Mouse (Mus musculus) forebrain, embryonic 13.5 days (tissue): ENCODE results near the gene Ube2o. TPM values are rescaled to one million over a fixed set of nuclear protein-coding genes. Genes with fewer than 3 reads are reported as not detected.
A peak's percentile ranks its signal among the peaks of the same experiment; 100 is the strongest.

Experiments used
- ATAC-seq: fragments of 200-750 bp; cut with Nextera tagmentation; 2 replicates; pipeline ENCODE4 v1.8.0; 2017
- H3K27ac ChIP-seq: fragments of 300-500 bp; sonication (generic); 2 replicates; pipeline ENCODE4 v1.5.1; 2015; ENCODE audit warnings: inconsistent platforms, mild to moderate bottlenecking, moderate library complexity
- H3K27me3 ChIP-seq: fragments of 300-500 bp; sonication (generic); 2 replicates; pipeline ENCODE4 v1.6.1; 2015; ENCODE audit warnings: mild to moderate bottlenecking, inconsistent platforms
- H3K36me3 ChIP-seq: fragments of 300-500 bp; sonication (generic); 2 replicates; pipeline ENCODE4 v1.6.1; 2015; ENCODE audit warnings: mild to moderate bottlenecking, inconsistent platforms; ENCODE audit not compliant: poor library complexity, severe bottlenecking
- H3K4me1 ChIP-seq: fragments of 300-500 bp; sonication (generic); 2 replicates; pipeline ENCODE4 v1.6.1; 2015; ENCODE audit warnings: inconsistent platforms
- H3K4me2 ChIP-seq: fragments of 300-500 bp; sonication (generic); 2 replicates; pipeline ENCODE4 v1.6.1; 2015; ENCODE audit warnings: inconsistent platforms, mild to moderate bottlenecking, moderate library complexity
- H3K4me3 ChIP-seq: fragments of 300-500 bp; sonication (generic); 2 replicates; pipeline ENCODE4 v1.5.1; 2015; ENCODE audit warnings: mild to moderate bottlenecking, inconsistent platforms
- H3K9ac ChIP-seq: fragments of 300-500 bp; sonication (generic); 2 replicates; pipeline ENCODE4 v1.6.1; 2015; ENCODE audit warnings: mild to moderate bottlenecking, inconsistent platforms
- H3K9me3 ChIP-seq: fragments of 300-500 bp; sonication (generic); replicated peaks from 2 replicates; pipeline ENCODE4 v1.6.1; 2016; ENCODE audit warnings: inconsistent platforms
- WGBS: fragments of 180-500 bp; shearing (Covaris S2); methylation state at CpG from one replicate; pipeline ENCODE4 v1.1.7; 2015; 5-methylcytosine and 5-hydroxymethylcytosine counted together
- polyA plus RNA-seq: library from polyadenylated mRNA; unstranded; fragments of >200 nt; fragmentation: Nextera tagmentation; extraction: Ambion mirVana; gene quantifications from 2 replicates; pipeline ENCODE4 v1.2.1, GENCODE M21; 2015

Ube2o gene
- polyA plus RNA-seq, 1 experiment from 2014 or later, result 11.9 TPM

DNA sequence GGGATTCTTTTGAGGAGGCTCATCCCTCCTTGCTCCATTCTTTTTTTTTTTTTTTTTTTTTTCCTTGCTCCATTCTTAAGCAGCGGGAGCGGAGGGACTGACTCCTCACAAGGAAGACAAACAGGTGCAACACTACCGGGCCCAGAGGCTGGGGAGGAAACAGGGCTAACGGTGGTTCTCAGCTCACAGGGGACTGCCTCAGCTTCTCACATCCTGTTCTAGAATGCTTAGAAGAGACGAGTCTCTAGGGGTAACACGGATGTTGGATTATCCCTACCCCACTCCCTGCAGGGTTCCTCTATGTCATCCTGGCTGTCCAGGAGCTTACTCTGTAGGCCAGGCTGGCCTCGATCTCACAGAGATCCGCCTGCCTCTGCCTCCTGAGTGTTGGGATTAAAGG is 8.3 kb upstream of the Ube2o start:
- WGBS, result 58% methylated on average over 8 of the region's 8 CpGs
- Histone ChIP-seq H3K9me3 (no peaks in the 10 kb centered on the region), H3K4me1 (peaks cover 28% of the 10 kb centered on the region), H3K36me3 (no peaks in the 10 kb centered on the region), H3K9ac (no peak overlapping the region), H3K4me3 (no peak overlapping the region), H3K4me2 (no peak overlapping the region), H3K27me3 (0 out of 2 replicates have a peak, but pooled peaks cover 6% of the 10 kb centered on the region), H3K27ac (no peak overlapping the region)
- no peak for ATAC-seq

DNA sequence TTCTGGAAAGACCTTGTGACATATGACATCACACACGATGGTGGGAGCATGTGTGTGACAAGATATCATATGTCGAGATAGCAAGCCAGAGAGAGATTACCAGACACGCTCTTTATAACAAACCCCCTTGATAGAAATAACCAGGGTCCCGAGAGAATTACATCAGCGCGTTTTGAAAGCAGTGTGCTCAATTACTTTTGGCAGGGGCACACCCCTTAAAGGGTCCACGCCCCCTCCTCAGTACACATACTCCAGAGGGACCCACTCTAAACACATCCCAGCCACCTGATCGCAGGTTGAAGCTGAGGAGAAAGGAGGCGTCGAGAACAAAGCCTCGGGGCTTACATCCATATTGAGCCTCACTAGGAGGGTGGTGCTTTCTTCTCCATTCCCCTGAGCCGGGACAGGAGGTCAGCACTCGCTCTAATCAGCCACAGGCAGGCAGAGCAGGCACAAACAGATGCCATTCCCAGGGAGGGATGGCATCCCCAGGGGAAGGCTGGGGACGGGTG is 7.8 kb upstream of the Ube2o start:
- Histone ChIP-seq H3K4me3 (no peak overlapping the region), H3K27me3 (0 out of 2 replicates have a peak, but pooled peaks cover 6% of the 10 kb centered on the region), H3K4me1 (peaks cover 28% of the 10 kb centered on the region), H3K4me2 (no peak overlapping the region), H3K9ac (peak overlapping the region; percentile 46; the same call in 1 of the 2 replicates), H3K27ac (peak overlapping the region; percentile 48; the same call in 1 of the 2 replicates), H3K9me3 (no peaks in the 10 kb centered on the region), H3K36me3 (no peaks in the 10 kb centered on the region)
- 35% methylated on average over 14 of the region's 14 CpGs for WGBS
- no peak for ATAC-seq

DNA sequence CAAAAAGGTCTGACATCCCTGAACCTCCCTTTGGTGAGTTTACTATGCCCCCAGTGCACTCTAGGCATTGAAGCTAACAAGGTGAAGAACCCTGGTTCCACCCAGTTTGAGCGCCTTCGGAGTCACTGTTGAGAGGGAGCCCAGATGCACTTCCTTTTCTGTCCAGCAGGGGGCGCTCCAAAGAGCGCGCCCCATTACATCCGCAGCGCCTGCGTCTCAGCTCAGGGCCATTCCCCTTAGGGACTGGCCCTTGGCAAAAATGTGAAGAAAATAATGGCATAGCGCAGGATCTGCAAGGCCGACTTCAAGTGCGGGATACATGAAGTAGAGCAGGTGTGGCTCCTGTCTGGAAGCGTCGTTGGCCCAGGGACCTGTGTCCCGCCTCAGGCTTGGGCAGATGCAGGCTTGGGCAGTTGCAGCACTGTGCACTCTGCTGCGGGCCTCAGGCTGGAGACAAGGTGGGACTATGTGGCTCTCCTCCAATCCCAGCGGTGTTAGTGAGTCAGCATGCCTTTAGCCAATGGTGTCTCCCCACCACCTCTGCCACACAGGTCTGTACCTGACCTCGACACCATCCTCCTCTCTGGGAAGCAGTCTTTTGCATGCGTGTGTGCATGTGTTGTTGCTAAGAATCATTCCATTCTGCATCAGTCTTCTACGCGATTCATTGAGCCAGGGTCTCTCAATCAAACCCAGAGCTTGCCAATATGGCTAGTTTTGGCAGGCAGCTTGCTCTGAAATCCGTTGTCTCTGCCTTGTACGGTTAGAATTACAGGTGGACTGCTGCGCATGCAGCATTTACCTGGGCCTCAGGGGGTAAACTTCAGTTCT is 5.8 kb upstream of the Ube2o start:
- Histone ChIP-seq H3K9ac (no peak overlapping the region), H3K4me2 (peak overlapping the region; percentile 42), H3K9me3 (no peaks in the 10 kb centered on the region), H3K4me3 (no peak overlapping the region), H3K36me3 (no peaks in the 10 kb centered on the region), H3K4me1 (peaks cover 13% of the 10 kb centered on the region; the same call in 1 of the 2 replicates), H3K27me3 (0 out of 2 replicates have a peak, but pooled peaks cover 6% of the 10 kb centered on the region), H3K27ac (no peak overlapping the region)
- peak; percentile 40; the same call in 1 of the 2 replicates for ATAC-seq
- WGBS, result 21% methylated on average over 23 of the region's 23 CpGs

DNA sequence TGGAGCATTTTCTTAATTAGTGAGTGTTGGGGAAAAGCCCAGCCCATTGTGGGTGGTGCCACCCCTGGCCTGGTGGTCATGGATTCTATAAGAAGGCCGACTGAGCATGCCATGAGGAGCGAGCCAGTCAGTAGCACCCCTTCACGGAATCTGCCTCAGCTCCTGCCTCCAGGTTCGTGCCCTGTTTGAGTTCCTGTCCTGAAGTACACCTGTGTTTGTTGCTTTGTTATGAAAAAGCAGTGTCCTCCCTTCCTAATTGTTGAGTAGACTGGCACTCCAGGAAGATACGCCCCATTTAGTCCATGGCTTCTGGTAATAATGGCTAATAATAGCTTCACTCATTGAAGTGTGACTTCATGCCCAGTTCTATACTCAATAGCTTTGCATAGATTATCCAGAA is 5.1 kb upstream of the Ube2o start, which contains the start of gene Aanat:
Gene Aanat (plus strand): TSS at position 123 of the 400 bp plus-strand sequence.
- Histone ChIP-seq H3K27me3 (0 out of 2 replicates have a peak, but pooled peaks cover 6% of the 10 kb centered on the region), H3K4me1 (peaks cover 13% of the 10 kb centered on the region; the same call in 1 of the 2 replicates), H3K4me2 (peak within 1 kb of the TSS; percentile 42), H3K36me3 (no peaks in the 10 kb centered on the region), H3K27ac (no peak within 1 kb of the TSS), H3K9ac (no peak within 1 kb of the TSS), H3K9me3 (no peaks in the 10 kb centered on the region), H3K4me3 (no peak within 1 kb of the TSS)
- WGBS, result 66% methylated on average over 5 of the region's 5 CpGs
- ATAC-seq, result no peak

DNA sequence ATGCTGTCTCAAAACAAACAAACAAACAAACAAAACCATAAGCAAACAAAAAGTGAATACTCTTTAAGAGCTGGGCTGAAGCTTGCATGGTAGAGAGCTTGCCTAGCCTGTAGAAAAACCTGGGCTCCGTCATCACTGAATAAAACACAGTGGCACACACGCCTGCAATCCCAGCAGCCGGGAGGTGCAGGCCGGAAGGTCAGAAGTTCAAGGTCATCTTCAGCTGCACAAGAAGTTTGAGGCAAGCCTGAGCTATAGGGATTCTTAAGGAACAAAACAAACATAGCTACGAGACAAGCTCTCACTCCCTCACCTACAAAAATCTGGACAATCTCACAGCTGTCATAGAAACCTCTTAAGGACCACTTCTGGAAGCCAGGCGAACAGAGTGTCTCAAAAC is 4.4 kb upstream of the Ube2o start:
- Histone ChIP-seq H3K4me2 (no peak overlapping the region), H3K9me3 (no peaks in the 10 kb centered on the region), H3K9ac (no peak overlapping the region), H3K4me3 (no peak overlapping the region), H3K36me3 (no peaks in the 10 kb centered on the region), H3K4me1 (peaks cover 13% of the 10 kb centered on the region; the same call in 1 of the 2 replicates), H3K27me3 (0 out of 2 replicates have a peak, but pooled peaks cover 6% of the 10 kb centered on the region), H3K27ac (no peak overlapping the region)
- 86% methylated on average over 6 of the region's 6 CpGs for WGBS
- no peak for ATAC-seq

DNA sequence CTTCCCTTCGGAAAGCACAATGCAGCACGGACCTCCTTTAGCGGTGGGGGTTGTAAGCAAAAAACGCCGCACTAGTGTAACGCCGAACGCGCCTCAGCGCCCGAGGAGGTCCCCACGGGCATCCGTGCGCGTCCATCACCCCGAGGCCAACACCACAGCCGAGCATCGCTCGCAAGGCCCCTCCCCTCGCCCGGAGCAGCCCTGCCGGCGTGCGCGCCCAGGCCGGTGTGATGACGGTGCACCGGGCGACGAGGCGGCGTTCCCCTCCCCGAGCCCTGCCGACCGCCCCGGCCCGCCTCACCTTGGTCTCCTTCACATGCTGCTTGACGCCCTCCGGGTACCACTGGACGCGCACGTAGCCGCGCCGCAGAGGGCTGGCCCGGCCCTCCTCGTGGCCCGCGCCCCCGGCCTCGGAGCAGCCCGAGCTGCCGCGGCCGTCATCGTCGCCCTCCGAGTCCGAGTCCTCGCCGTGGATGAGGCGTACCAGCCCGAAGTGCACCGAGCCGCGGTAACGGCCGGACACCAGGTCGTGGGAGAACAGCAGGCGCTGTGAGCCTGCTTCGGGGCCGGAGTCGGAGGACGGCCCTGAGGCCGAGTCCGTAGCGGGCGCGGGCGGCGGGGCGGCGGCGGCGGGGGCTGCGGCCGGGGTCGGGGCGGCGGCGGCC is 404 bp downstream of the Ube2o start:
- H3K9ac ChIP-seq, result peak overlapping the region; percentile 91
- H3K27me3 ChIP-seq, result no peaks in the 10 kb centered on the region
- ATAC-seq, result peak; percentile 78
- WGBS, result under 1% methylated on average over 78 of the region's 91 CpGs
- H3K27ac ChIP-seq, result peak overlapping the region; percentile 83
- H3K9me3 ChIP-seq, result no peaks in the 10 kb centered on the region
- peaks cover 33% of the 10 kb centered on the region for H3K4me1 ChIP-seq
- H3K36me3 ChIP-seq, result no peaks in the 10 kb centered on the region
- peak overlapping the region; percentile 61 for H3K4me2 ChIP-seq
- peak overlapping the region; percentile 82 for H3K4me3 ChIP-seq

DNA sequence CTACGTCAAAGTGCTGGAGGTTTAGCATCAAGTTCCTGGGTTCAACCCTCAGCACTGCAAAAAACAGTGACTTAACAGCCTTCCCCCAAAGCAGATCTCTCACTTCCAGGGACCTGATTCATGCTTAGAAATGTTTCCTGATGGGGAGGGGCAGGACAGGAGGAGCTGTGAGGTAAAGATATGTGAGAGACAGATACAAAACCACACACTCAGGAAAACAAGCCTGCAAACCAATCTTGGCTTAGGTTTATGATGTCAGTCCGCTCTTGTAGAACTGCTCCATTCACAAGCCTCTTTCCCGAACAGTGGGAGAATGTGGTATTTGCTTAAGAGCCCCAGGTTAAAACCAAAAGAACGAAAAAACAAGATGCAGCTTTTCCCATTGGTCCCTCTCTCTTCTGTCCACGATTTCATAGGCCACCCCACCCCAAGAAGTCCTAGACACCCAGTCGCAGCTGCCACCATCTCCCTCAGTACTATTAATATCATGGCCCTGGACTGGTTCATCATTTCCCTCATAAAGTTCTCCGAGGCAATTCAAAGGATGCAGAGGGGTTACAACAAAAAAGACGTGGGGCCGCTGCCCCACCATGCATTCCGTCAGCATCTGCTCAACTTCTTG is 1.1 kb downstream of the Ube2o start:
- 0 out of 2 replicates have a peak, but pooled peaks have one; percentile 4 for ATAC-seq
- Histone ChIP-seq H3K4me1 (peaks cover 38% of the 10 kb centered on the region), H3K27ac (peak overlapping the region; percentile 83), H3K36me3 (no peaks in the 10 kb centered on the region), H3K27me3 (no peaks in the 10 kb centered on the region), H3K9me3 (no peaks in the 10 kb centered on the region), H3K4me2 (peak overlapping the region; percentile 61), H3K4me3 (peak overlapping the region; percentile 82), H3K9ac (peak overlapping the region; percentile 91)
- 16% methylated on average over 10 of the region's 10 CpGs for WGBS

DNA sequence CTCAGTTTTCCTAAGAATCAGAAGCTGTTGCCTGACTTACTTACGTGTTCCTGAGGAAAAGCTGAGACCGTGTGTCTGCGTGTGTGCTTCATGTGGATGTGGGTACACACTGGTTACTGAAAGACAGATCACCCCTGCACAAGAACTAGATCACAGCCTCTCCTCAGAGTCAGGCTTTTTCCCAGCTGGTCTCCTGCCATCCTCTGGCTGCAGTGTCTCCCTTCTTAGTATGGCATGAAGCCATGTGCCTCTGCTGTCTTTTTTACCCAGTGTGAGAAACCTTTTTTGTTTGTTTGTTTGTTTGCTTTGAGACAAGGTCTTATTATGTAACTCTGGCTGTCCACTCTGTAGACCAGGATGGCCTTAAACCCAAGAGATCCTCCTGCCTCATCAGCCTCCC is 2.0 kb downstream of the Ube2o start:
- Histone ChIP-seq H3K27me3 (no peaks in the 10 kb centered on the region), H3K36me3 (no peaks in the 10 kb centered on the region), H3K27ac (no peak overlapping the region), H3K9me3 (no peaks in the 10 kb centered on the region), H3K4me1 (peaks cover 47% of the 10 kb centered on the region), H3K4me2 (peak overlapping the region; percentile 61), H3K9ac (no peak overlapping the region), H3K4me3 (peak overlapping the region; percentile 6; the same call in 1 of the 2 replicates)
- no peak for ATAC-seq
- 96% methylated on average over 3 of the region's 3 CpGs for WGBS

DNA sequence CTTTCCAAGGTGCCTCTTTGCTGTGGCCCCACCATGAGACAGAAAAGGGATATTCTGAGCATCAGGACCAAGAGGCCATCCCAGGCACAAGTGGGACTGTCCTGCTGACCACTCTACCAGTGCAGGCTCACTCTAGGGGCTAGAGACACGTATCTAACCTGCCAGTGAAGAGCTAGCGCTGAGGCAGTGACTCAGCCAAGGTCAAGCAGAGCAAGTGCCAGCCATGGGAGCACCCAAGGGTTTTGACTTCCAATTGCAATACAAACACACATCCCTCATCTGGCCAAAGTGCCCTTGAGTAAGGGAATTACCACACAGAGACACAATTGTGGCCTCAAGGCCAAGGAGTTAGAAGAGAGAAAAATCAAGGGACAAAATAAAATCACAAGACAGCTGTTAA is 5.9 kb downstream of the Ube2o start:
- H3K27me3 ChIP-seq, result no peaks in the 10 kb centered on the region
- WGBS, result 88% methylated on average over 2 of the region's 2 CpGs
- H3K36me3 ChIP-seq, result no peaks in the 10 kb centered on the region; the same call in 1 of the 2 replicates
- H3K4me2 ChIP-seq, result no peak overlapping the region
- no peak overlapping the region for H3K9ac ChIP-seq
- H3K27ac ChIP-seq, result no peak overlapping the region
- H3K4me3 ChIP-seq, result no peak overlapping the region
- ATAC-seq, result no peak
- H3K9me3 ChIP-seq, result no peaks in the 10 kb centered on the region
- H3K4me1 ChIP-seq, result peaks cover 83% of the 10 kb centered on the region

DNA sequence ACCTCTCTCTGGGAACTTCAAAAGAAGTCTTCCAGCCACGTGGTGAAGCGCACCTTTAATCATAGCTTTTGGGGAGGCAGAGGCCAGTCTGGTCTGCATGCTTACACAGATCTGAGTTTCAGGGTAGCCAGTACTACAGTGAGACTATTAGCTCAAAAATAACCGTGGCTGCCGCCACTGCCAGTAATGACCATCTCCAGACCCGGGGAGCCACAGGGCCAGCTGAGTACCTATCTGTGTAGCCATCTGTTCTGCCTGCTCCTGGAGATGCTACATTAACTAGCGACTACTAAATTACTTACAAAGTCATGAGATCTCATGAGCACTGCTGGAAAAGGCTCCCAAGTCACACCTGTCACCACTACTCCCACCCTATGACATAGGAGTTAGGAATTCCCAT is 6.3 kb downstream of the Ube2o start:
- Histone ChIP-seq H3K9me3 (no peaks in the 10 kb centered on the region), H3K4me3 (no peak overlapping the region), H3K4me2 (no peak overlapping the region), H3K27me3 (no peaks in the 10 kb centered on the region), H3K27ac (no peak overlapping the region), H3K9ac (no peak overlapping the region), H3K36me3 (no peaks in the 10 kb centered on the region; the same call in 1 of the 2 replicates), H3K4me1 (peaks cover 84% of the 10 kb centered on the region)
- 70% methylated on average over 6 of the region's 6 CpGs for WGBS
- ATAC-seq, result no peak

DNA sequence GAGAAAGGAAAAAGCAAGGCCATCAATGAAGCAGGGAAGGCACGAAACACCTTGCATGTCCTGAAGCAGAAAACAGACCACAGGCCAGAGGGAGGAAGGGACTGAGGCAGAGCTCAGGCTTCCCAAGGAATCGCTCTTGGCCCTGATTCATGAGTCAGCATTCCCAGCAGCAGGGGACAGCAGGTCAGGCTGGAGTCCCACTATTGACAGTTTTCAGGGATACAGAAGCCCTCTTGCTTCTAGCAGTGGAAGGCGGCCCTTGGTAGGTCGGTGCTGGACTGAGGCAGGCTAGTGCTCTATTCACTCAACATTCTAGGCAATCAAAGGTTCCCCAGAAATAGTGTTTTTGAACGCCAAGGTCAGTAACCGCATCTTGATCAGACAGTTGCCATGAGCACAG is 6.8 kb downstream of the Ube2o start:
- H3K9me3 ChIP-seq, result no peaks in the 10 kb centered on the region
- WGBS, result 68% methylated on average over 6 of the region's 6 CpGs
- peaks cover 82% of the 10 kb centered on the region for H3K4me1 ChIP-seq
- no peaks in the 10 kb centered on the region; the same call in 1 of the 2 replicates for H3K36me3 ChIP-seq
- no peak overlapping the region for H3K9ac ChIP-seq
- ATAC-seq, result no peak
- H3K27ac ChIP-seq, result no peak overlapping the region
- no peak overlapping the region for H3K4me3 ChIP-seq
- no peaks in the 10 kb centered on the region for H3K27me3 ChIP-seq
- H3K4me2 ChIP-seq, result no peak overlapping the region
